Mouse (Mus musculus): ENCODE data around the gene Ppcs. TPM values are rescaled to one million over a fixed set of nuclear protein-coding genes. Genes with fewer than 3 reads are reported as not detected.

The Ppcs gene
- total RNA-seq (2014; fragmentation: Nextera tagmentation) (11.5 and 17.4 TPM in 2 replicates), total RNA-seq (2017) (13.3 and 18.0 TPM in 2 replicates)

- ATAC-seq (replicated peaks; ENCODE audit: poor library complexity, severe bottlenecking): peak; percentile 91
These were observed at the start of gene Ppcs, which contains the start of gene Zmynd12 for GRCm38 (mm10) chr4:119422294-119422964. Gene Ppcs, minus strand, starts transcription at chr4:119422420. Gene Zmynd12, plus strand, starts transcription at chr4:119422814.

GRCm38 (mm10) chr4:119467720-119468380 lies 45.6 kb upstream of the Ppcs start:
- ATAC-seq (replicated peaks; ENCODE audit: poor library complexity, severe bottlenecking): peak; percentile 49

- no peak for ATAC-seq (replicated peaks; ENCODE audit: poor library complexity, severe bottlenecking)
These were observed 43.6 kb upstream of the Ppcs start for GRCm38 (mm10) chr4:119465841-119466240.

- ATAC-seq (replicated peaks; ENCODE audit: poor library complexity, severe bottlenecking): peak; percentile 76
These were observed 41.7 kb upstream of the Ppcs start for GRCm38 (mm10) chr4:119463756-119464419.

- ATAC-seq (replicated peaks; ENCODE audit: poor library complexity, severe bottlenecking): 0 out of 2 replicates have a peak, but pooled peaks have one; percentile 12
These were observed 40.9 kb upstream of the Ppcs start for GRCm38 (mm10) chr4:119462858-119463755.

- no peak for ATAC-seq (replicated peaks; ENCODE audit: poor library complexity, severe bottlenecking)
These were observed 40.2 kb upstream of the Ppcs start for GRCm38 (mm10) chr4:119462457-119462856.

GRCm38 (mm10) chr4:119460728-119461141 lies 38.5 kb upstream of the Ppcs start:
- no peak for ATAC-seq (replicated peaks; ENCODE audit: poor library complexity, severe bottlenecking)

- 0 out of 2 replicates have a peak, but pooled peaks have one; percentile 22 for ATAC-seq (replicated peaks; ENCODE audit: poor library complexity, severe bottlenecking)
These were observed 38.1 kb upstream of the Ppcs start for GRCm38 (mm10) chr4:119460296-119460695.

GRCm38 (mm10) chr4:119453533-119453932 lies 31.3 kb upstream of the Ppcs start:
- ATAC-seq (replicated peaks; ENCODE audit: poor library complexity, severe bottlenecking): no peak

- no peak for ATAC-seq (replicated peaks; ENCODE audit: poor library complexity, severe bottlenecking)
These were observed 30.9 kb upstream of the Ppcs start for GRCm38 (mm10) chr4:119453128-119453527.

GRCm38 (mm10) chr4:119450436-119450835 lies 28.2 kb upstream of the Ppcs start:
- no peak for ATAC-seq (replicated peaks; ENCODE audit: poor library complexity, severe bottlenecking)

- no peak for ATAC-seq (replicated peaks; ENCODE audit: poor library complexity, severe bottlenecking)
These were observed 25.6 kb upstream of the Ppcs start for GRCm38 (mm10) chr4:119447786-119448185.

- no peak for ATAC-seq (replicated peaks; ENCODE audit: poor library complexity, severe bottlenecking)
These were observed 25.0 kb upstream of the Ppcs start for GRCm38 (mm10) chr4:119447261-119447660.

GRCm38 (mm10) chr4:119442539-119442938 lies 20.3 kb upstream of the Ppcs start:
- ATAC-seq (replicated peaks; ENCODE audit: poor library complexity, severe bottlenecking): no peak

GRCm38 (mm10) chr4:119441836-119442235 lies 19.6 kb upstream of the Ppcs start:
- no peak for ATAC-seq (replicated peaks; ENCODE audit: poor library complexity, severe bottlenecking)

GRCm38 (mm10) chr4:119437936-119438335 lies 15.7 kb upstream of the Ppcs start:
- no peak for ATAC-seq (replicated peaks; ENCODE audit: poor library complexity, severe bottlenecking)

- ATAC-seq (replicated peaks; ENCODE audit: poor library complexity, severe bottlenecking): peak; percentile 84
These were observed 8.5 kb upstream of the Ppcs start for GRCm38 (mm10) chr4:119430678-119431077.

GRCm38 (mm10) chr4:119427680-119428079 lies 5.5 kb upstream of the Ppcs start:
- no peak for ATAC-seq (replicated peaks; ENCODE audit: poor library complexity, severe bottlenecking)

GRCm38 (mm10) chr4:119425601-119426000 lies 3.4 kb upstream of the Ppcs start:
- no peak for ATAC-seq (replicated peaks; ENCODE audit: poor library complexity, severe bottlenecking)

GRCm38 (mm10) chr4:119425077-119425476 lies 2.9 kb upstream of the Ppcs start:
- no peak for ATAC-seq (replicated peaks; ENCODE audit: poor library complexity, severe bottlenecking)

Measured in granulocyte monocyte progenitor cell, adult 5-6 weeks (primary cell).